Mouse (Mus musculus) kidney, adult 9 months (tissue): ENCODE data around the gene Sh3bgrl2.

ENCODE experiments used
- DNase-seq: peaks from one replicate; pipeline ENCODE4 v3.0.0; 2022

The Sh3bgrl2 gene

DNA sequence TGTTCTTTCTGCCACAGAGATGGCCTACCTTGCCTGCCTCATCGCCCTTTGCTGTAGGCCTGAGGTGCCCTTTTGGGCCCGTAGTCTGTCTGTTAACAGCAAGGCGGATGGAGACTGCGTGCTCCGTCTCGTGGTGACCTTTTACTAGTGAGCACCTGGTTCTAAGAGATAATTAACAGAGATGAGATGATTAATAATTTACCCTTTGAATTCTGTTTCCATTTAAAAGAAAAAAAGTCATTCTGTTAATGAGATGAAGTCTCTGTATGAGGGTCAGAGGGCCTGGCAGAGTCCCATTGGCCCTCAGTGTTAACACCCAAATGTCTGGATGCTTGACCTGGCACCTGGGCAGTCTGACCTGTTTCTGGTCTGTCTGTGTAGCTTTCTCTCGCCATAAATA lies 14.8 kb downstream of the Sh3bgrl2 start:
- peak; percentile 87 for DNase-seq

GRCm38 (mm10) chr9:83563808-83564549 lies 15.9 kb downstream of the Sh3bgrl2 start:
- no peak for DNase-seq

- no peak for DNase-seq
Measured at GRCm38 (mm10) chr9:83564934-83565652, 17.0 kb downstream of the Sh3bgrl2 start.

- no peak for DNase-seq
Measured at GRCm38 (mm10) chr9:83566141-83566540, 18.0 kb downstream of the Sh3bgrl2 start.

- no peak for DNase-seq
Measured at GRCm38 (mm10) chr9:83568125-83568524, 20.0 kb downstream of the Sh3bgrl2 start.

- peak; percentile 23 for DNase-seq
Measured at GRCm38 (mm10) chr9:83568937-83569336, 20.8 kb downstream of the Sh3bgrl2 start.

DNA sequence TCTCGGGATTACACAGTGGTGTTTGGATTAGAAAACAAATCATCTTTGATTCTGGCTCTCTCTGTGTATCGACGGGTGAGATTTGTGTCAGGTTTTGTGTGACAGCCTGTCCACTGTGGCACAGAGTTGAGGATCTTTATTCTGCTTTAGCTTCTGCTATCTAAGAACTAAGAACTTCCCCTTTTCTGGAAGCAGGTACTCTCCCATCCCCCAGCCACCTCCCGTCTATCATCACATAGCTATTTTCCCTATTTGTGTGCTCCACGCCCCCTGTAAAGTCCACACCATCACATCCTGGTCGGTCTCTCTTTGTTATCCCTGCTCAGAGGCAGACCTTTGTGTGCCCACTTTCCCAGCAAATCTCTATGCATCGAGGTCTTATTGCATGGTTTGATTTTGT lies 21.8 kb downstream of the Sh3bgrl2 start:
- no peak for DNase-seq

DNA sequence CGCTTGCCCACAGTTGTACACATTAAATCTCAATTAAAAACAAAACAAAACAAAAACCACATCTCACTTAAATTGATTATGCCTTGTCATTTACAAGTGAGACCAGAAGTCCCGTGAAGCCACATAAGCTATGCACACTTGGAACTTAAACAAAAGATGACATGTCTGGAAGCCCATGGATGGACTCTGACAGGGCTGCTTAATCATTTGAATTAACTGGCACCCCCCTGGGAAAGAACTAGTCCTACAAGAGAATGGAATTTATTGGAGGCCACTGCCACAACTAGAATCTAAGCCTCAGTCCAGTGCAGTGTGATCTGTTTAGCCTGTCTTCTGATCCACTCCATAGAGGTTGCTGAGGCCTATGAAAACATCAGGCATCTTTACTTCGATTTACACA lies 23.2 kb downstream of the Sh3bgrl2 start:
- DNase-seq, result no peak

GRCm38 (mm10) chr9:83572326-83572725 lies 24.2 kb downstream of the Sh3bgrl2 start:
- DNase-seq, result no peak

- no peak for DNase-seq
Measured at GRCm38 (mm10) chr9:83572870-83573269, 24.7 kb downstream of the Sh3bgrl2 start.

DNA sequence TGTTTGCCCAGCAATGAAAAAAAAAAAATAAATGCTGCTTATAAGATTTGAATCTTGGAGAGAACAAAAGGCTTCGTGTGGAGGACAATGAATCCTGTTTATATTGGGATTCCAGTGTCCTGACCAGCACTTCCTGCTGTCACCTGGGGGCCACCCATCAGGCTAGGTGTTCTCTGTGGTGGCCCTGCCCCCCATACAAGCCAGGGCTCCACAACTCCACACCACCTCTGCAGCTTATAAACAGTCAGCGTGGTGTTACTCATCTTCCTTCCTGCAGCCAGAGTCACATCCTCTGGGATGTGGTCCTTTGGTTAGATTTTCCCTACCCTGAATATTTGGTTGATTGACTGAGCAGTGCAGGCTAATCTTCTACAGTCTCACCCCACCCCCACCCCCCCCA lies 25.5 kb downstream of the Sh3bgrl2 start:
- no peak for DNase-seq

GRCm38 (mm10) chr9:83575403-83575802 lies 27.3 kb downstream of the Sh3bgrl2 start:
- DNase-seq, result no peak

DNA sequence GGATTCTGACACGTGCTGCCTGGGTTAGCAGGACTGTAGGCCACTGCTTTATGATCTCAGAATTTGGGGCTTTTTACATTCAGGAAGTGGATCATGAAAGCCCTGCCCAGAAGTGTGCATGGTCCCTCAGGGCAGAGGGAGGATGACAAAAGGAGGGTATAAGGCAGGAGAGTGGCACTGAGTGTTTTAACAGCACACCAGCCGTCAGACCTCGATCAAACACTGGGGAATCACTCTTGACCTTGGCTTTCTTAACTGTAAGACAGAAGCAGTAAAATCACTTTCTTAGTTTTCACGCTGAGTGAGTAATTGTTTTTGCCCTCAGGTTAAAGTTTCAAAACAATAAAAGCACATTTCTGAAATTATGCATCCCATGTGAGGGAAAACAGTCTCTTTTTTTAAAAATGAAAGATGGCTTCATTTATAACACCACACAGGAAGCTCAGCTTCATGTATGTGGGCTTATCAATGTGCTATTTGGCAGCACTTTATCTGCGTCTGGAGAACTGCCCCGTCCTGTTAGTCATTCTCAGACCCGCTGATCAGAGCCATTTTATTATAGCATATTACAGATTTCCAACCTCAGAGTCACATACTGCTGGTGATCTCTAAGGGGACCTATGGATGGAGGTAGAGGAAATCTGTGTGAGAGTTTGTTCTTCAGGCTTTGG lies 28.0 kb downstream of the Sh3bgrl2 start:
- no peak for DNase-seq

- peak; percentile 53 for DNase-seq
Measured at GRCm38 (mm10) chr9:83576689-83577057, 28.5 kb downstream of the Sh3bgrl2 start.

DNA sequence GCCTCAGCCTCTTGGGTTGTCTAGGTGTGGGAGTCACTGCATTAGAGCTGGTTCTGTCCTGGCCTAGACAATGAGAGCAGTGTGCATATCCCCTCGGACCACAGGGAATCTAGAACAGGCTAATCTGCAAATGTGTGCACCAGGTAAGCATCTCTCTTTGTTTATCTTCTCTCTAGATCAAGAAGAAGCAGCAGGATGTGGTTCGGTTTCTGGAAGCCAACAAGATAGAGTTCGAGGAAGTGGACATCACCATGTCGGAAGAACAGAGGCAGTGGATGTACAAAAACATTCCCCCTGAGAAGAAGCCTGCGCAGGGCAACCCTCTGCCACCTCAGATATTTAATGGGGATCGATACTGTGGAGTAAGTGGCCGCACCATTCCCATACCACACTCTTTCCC lies 29.1 kb downstream of the Sh3bgrl2 start:
- DNase-seq, result no peak

DNA sequence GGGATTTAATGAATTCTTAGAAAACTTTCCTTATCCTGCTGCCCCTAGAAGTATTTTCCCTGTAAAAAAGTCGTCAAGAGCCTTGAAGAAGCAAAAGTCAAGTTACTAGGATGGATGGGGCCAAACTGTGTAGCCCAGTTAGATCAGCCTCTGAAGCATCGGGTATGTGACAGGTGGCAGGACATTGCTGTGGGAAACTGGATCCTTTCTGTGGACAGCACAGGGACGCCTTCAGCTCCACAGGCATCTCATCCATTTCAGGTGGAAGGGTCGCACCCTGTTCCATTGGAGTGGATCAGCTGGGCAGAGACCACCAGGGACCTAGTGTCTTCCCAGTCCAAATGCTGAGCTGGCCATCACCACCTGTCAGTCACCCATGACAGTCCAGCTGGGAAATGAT lies 30.9 kb downstream of the Sh3bgrl2 start:
- no peak for DNase-seq

DNA sequence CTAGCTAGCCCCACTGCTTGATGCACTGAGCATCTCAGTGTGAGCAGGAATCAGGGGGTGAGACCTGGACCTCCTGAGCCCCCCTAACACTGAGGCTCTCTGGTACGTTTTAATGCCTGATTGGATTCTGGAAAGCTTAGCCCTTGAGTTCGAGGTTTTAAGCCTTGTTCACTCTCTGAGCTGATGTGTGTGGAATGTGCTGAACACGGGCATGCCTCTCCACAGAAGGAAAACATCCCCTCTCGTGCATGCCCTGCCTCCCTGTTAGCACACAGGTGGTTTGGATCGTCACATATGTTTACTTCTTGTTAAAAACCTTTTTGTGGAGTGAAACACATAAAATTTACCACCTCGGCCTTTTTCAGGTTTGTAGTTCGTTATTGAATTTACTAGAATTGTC lies 34.6 kb downstream of the Sh3bgrl2 start:
- no peak for DNase-seq

- DNase-seq, result no peak
Measured at GRCm38 (mm10) chr9:83586316-83587050, 38.4 kb downstream of the Sh3bgrl2 start.

DNA sequence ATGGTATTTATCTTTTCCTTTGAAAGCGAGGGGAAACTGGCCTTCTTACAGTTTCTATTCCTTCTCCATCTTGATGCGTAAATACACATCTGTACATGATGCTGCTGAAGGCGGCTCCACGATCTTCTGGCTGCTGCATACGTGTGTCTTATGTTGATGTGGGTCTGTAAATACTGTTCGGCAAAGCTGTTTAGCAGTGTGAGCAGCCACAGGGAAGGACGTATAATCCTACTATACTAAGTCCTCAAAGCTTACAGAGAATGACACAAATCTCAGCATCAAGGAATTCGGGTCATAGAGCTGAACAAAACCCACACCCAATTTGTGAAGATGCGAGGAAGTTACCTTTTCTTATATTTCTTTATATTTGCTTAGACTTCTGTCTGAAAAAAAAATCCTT lies 39.0 kb downstream of the Sh3bgrl2 start:
- no peak for DNase-seq

DNA sequence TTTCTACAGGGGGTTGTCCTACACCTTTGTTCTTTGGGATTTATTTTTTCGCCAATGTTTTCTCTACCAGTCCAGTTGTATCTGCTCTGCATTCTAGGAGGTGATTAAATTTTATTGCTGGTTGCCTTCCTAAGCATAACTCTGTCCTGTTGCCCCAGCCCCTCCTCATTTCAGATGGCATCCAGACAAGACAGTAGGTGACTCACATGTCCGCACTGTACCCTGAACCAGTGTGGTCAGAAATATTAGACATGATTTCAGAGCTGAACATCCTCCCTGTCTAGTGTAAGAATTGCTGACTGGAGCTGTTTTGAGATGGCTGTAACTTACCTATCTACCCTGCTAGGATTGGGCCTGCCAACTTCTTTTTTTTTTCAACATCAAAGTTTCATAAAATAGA lies 40.9 kb downstream of the Sh3bgrl2 start:
- no peak for DNase-seq

GRCm38 (mm10) chr9:83589680-83590467 lies 41.7 kb downstream of the Sh3bgrl2 start:
- no peak for DNase-seq

DNA sequence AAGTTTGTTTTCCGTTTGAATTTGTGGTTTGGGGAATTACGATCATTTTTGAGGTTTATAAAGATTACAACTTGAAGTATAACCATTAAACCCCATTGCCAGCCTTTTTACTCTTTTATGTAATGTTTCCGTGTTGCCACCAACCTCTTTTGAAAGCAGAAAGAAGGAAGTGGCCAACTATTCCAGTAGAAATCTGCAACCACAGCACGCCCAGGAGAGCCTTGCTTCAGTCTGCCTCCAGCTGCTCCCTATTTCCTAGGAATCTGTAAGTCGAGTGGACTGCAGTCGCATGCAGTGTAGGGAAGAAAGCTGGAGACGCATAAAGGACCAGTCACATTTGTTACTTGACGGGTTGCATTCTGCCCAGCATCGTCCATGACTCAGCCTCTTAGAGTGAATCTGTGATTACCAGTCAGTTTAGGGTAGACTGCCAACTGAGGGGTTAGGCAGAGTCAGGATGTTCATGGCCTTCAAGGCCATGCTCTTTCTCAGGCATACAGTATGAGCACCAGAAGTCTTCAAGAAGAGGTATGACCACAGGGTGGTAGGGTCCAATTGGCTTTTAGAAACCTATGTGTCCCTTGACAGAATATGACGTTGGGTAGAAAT lies 43.8 kb downstream of the Sh3bgrl2 start:
- no peak for DNase-seq
